Mouse (Mus musculus) gastrocnemius, adult 18-20 months (tissue): Measurements from ENCODE around the gene Kcnip4. TPM values are rescaled to one million over a fixed set of nuclear protein-coding genes. Genes with fewer than 3 reads are reported as not detected.

Experiments used
- DNase-seq: peaks from one replicate; pipeline ENCODE4 v3.0.0; 2021; ENCODE audit warnings: low spot score
- total RNA-seq, 2 experiments: library from RNA; stranded (reverse); gene quantifications; 2 replicates each; pipeline ENCODE4 v1.2.3; 2021

The Kcnip4 gene
- total RNA-seq, 2 experiments from 2014 or later: not detected

- no peak for DNase-seq
Measured at GRCm38 (mm10) chr5:48583431-48583830, 941.3 kb downstream of the Kcnip4 start.

- no peak for DNase-seq
Measured at GRCm38 (mm10) chr5:48563996-48564587, 960.6 kb downstream of the Kcnip4 start.

GRCm38 (mm10) chr5:48551753-48552152 lies 973.0 kb downstream of the Kcnip4 start:
- no peak for DNase-seq

GRCm38 (mm10) chr5:48545825-48546224 lies 978.9 kb downstream of the Kcnip4 start:
- DNase-seq: no peak

- no peak for DNase-seq
Measured at GRCm38 (mm10) chr5:48544784-48545734, 979.6 kb downstream of the Kcnip4 start.

GRCm38 (mm10) chr5:48518035-48518434 lies 1006.7 kb downstream of the Kcnip4 start:
- no peak for DNase-seq

GRCm38 (mm10) chr5:48513354-48513753 lies 1011.4 kb downstream of the Kcnip4 start:
- DNase-seq: no peak

- no peak for DNase-seq
Measured at GRCm38 (mm10) chr5:48511357-48511756, 1013.4 kb downstream of the Kcnip4 start.

- DNase-seq: no peak
Measured at GRCm38 (mm10) chr5:48510241-48510640, 1014.5 kb downstream of the Kcnip4 start.

GRCm38 (mm10) chr5:48509194-48509930 lies 1015.3 kb downstream of the Kcnip4 start:
- no peak for DNase-seq

GRCm38 (mm10) chr5:48503094-48503493 lies 1021.6 kb downstream of the Kcnip4 start:
- DNase-seq: no peak

GRCm38 (mm10) chr5:48502442-48502841 lies 1022.3 kb downstream of the Kcnip4 start:
- DNase-seq: no peak

- no peak for DNase-seq
Measured at GRCm38 (mm10) chr5:48500204-48500603, 1024.5 kb downstream of the Kcnip4 start.

GRCm38 (mm10) chr5:48490864-48491477 lies 1033.7 kb downstream of the Kcnip4 start:
- DNase-seq: no peak

GRCm38 (mm10) chr5:48489549-48490288 lies 1035.0 kb downstream of the Kcnip4 start:
- no peak for DNase-seq

GRCm38 (mm10) chr5:48483112-48483511 lies 1041.6 kb downstream of the Kcnip4 start:
- no peak for DNase-seq

- no peak for DNase-seq
Measured at GRCm38 (mm10) chr5:48460221-48460620, 1064.5 kb downstream of the Kcnip4 start.

- no peak for DNase-seq
Measured at GRCm38 (mm10) chr5:48448888-48449287, 1075.8 kb downstream of the Kcnip4 start.

GRCm38 (mm10) chr5:48430459-48430858 lies 1094.2 kb downstream of the Kcnip4 start:
- no peak for DNase-seq

- DNase-seq: no peak
Measured at GRCm38 (mm10) chr5:48421957-48422356, 1102.8 kb downstream of the Kcnip4 start.

GRCm38 (mm10) chr5:48419741-48420140 lies 1105.0 kb downstream of the Kcnip4 start:
- no peak for DNase-seq
